Mouse (Mus musculus): ENCODE measurements around the gene Cacng2.
A peak's percentile ranks its signal among the peaks of the same experiment; 100 is the strongest.
"Not testable (repeated sequence)": the region's sequence is repeated elsewhere in the genome, so short reads cannot be mapped to it uniquely, and the experiment has no call there.

Gene Cacng2

DNA sequence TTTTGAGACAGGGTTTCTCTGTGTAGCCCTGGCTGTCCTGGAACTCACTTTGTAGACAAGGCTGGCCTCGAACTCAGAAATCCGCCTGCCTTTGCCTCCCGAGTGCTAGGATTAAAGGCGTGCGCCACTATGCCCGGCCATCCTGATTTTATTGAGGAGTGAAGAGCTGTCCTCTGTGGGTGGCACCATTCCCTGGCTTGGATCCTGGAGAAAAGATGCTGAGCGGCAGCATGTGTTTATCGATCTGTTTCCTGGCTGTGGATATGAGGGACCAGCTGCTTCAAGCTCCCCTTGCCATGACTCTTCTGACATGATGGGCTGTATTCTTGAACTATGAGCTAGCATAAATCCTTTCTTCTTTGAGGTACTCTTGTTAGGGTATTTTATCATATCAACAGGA lies 111.6 kb downstream of the Cacng2 start:
- not testable (repeated sequence) for DNase-seq (ENCODE audit: extremely low spot score)

DNA sequence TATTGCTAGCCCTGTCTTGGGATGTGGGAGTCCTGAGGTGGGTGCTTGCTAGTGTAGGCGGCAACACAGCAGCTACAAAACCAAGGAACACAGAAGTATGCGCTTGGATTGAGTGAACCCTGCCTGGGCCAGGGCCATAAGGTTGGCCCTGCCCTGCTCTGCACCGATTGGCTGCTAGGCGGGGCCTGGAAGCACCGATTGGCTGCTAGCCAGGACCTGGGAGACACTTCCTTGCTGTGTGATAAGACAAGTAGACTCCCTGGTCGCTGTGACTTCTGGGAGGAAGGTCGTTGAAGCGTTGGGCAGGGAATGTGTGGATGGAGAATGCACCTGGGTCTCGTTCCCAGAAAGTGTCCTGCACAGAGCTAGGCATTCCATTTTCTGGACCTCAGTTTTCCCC lies 115.9 kb downstream of the Cacng2 start:
- DNase-seq (ENCODE audit: extremely low spot score), result no peak

DNA sequence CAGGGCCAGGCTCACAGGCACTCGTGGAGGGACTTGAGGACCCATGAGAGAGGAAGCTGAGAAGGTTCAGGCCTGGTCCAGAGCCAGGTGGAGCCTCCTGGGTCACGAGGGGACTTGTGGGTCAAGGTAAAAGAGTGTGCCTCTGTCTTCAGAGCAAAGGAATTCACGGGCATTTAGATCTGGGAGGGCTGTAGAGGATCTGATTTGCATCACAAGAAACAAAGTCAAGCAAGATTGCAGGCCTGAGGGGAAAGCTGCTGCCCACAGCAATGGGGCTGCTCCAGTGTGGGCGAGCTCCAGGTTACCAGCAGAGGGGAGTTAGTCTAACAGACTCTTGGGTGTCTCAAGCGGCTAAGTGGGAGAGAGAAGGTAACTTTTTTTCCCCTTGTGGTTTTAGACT lies 118.4 kb downstream of the Cacng2 start:
- DNase-seq (ENCODE audit: extremely low spot score), result no peak

DNA sequence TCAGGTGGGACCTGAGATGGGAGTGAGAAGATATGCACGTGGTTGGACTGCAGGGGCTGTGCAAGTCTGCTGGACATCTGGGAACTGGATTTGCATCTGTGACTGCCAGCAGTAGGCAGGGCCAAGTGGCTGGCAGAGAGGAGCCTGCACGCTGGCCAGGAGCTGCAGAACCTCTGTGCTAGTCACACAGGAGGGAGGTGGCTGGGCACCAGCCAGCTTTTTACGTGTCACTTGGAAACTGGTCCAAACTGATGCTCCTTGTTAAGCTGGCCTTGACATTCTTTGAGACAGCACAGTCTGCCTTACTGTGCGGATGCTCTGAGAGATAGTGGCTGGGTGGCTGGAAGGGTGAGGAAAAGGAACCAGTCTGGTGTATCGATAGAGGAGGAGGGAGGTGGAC lies 131.3 kb downstream of the Cacng2 start:
- no peak for DNase-seq (ENCODE audit: extremely low spot score)

DNA sequence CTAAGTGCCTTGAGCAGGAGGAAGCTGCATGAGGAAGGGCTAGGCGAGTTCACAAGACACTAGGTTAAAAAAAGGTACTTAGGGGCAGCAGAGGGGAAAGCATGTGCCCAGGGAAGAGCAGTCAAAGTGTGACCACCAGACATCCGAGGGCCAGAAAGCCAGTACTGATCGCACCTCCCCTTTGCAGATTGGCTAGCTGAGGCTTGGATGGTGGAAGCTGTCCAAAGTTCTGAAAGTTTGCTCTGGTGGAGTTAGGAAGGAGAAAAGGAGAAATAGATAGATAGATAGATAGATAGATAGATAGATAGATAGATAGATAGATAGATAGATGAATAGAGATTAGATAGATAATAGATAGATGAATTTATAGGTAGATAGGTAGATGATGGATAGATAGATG lies 136.4 kb downstream of the Cacng2 start:
- DNase-seq (ENCODE audit: extremely low spot score), result no peak

- DNase-seq (ENCODE audit: extremely low spot score), result peak; percentile 67
Observed at GRCm38 (mm10) chr15:77982195-77982939, 137.5 kb downstream of the Cacng2 start.

DNA sequence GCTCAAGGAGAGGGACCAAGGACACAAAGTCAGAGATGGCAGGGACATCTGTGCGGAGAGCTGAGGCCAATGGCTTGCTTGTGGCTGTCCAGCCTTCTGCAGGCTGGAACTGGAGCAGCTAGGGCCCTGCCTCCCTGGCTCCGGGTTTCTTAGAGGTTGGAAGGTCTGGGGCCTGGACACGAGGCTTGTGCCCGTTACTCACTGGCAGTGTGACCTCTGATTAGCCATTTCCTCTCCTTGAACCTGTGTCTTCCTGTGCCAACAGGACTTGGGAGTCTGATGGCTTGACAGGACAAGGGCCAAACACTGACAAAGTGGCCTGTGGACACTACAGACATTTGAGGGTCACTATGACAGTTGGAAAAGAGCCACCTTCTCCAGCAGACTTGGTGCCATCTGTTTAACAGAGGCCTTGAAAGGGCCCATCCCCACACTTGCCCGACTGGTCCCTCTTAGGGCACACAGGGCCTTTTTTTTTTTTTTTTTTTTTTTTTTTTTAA lies 138.6 kb downstream of the Cacng2 start:
- no peak for DNase-seq (ENCODE audit: extremely low spot score)

DNA sequence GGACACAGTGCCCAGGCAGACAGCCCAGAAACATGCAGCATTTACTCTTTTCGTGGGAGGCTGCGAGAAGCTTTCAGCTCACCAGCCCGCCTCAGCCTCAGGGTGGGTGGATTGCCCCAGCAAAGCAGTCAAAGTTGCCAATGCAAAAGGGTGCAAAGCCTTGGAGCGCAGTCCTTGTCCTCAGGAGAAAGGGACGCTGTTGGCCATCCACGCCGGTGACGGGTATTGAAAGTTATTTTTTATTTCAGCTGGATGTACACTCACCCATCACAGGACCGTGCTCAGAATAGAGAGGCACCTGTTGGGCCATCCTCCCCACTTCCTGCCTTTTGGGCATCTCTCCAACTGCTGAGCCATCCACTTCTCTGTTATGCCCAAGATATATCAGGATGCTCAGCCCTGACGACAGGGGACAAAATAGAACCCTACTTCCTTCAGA lies 140.4 kb downstream of the Cacng2 start:
- no peak for DNase-seq (ENCODE audit: extremely low spot score)

GRCm38 (mm10) chr15:77977663-77978062 lies 142.2 kb downstream of the Cacng2 start:
- DNase-seq (ENCODE audit: extremely low spot score), result no peak

DNA sequence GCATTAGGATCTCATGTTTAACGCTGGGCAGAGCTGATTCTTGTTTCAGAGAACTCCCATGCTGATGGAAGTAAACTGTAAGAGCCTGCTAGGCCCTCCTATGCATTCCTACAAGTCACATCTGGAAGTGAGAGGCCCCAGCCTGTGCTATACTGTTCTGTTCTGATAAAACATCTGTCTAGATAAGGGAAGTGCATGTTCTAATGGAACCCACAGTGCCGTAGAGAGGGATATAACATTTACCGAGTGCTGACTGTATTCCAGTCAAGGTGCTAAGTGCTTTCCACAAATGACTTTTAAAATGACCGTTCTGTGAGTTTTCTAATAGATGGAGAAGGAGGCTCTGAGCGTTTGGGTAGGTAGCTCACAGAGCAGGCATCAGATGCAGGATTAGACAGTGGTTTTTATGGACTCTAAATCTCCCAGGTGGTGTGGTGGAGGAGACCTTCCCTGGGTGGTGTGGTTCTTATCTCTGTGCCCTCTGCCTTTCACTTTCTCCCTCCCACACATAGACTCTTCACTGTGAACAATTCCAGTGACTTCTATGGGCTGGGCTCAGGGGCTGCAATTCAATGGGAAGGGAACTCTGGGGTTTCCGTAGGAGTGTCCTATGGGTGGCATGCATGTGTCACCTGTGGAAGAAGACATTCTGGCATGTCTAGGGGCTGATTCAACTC lies 145.5 kb downstream of the Cacng2 start:
- DNase-seq (ENCODE audit: extremely low spot score), result no peak

DNA sequence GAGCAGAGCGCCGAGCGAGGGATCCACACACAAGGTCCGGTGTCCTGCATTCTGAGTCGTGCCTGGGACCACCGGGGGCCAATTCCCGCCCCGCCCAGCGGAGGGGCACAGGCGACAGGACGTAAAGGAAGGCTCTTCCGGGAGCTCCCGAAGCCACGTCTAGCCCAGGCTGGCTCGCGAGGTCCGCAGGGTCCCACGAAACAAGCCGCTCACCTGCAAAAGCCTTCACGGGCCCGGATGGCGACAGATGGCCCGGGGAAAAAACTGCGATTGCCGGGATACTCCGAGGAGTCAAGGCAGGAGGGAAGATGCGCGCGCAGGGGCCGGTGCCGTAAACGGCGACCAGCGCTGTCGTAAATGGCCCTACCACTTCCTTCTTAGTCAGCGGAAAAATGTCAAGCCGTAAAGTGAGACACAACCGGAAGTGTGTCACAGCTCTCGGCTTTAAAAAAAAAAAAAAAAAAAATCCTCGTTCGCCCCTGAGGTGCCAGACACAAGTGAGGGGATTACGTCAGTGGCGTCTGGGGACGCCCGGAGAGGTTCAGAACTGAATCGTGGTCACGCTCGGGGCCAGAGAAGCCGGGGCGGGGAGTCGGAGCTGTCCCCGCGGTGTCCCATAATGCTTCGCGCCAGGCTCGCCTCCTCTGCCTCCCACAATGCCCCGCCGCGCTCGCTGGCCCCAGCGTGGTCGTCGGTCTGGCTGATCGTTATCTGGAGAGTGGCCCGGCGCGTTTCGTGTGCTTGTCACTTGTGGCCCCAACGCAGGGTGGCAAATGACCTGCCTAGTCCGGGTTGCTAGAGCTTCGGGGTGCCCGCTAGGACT lies 149.1 kb downstream of the Cacng2 start, which contains the start of gene Eif3d:
Gene Eif3d (minus strand): TSS at position 344 of the 823 bp plus-strand sequence.
- peak; percentile 96 for DNase-seq (ENCODE audit: extremely low spot score)

DNA sequence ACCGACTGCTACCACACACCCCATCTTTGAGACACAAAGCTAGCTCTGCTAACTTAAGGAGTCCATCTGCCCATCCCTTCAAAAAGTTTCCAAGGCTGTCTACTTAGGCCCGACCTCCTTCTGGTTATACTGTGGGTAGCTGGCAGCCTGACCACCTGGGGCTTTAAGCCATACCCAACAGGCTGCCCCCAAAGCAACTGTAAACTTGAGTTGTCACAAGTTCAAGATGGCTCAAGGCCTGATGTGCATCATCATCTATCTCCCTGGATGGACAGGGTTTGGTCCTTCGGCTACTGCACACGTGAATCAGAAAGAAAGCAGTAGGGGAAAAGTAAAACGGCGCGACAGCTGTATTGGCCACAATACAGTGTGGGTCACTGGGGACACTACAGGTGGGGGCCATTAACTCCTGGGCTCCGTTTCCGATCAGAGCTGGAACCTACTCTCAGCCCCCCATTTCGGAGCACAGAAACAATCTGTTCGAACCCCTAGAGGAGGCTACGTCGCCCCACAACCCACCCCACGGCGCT lies 149.8 kb downstream of the Cacng2 start:
- no peak for DNase-seq (ENCODE audit: extremely low spot score)

DNA sequence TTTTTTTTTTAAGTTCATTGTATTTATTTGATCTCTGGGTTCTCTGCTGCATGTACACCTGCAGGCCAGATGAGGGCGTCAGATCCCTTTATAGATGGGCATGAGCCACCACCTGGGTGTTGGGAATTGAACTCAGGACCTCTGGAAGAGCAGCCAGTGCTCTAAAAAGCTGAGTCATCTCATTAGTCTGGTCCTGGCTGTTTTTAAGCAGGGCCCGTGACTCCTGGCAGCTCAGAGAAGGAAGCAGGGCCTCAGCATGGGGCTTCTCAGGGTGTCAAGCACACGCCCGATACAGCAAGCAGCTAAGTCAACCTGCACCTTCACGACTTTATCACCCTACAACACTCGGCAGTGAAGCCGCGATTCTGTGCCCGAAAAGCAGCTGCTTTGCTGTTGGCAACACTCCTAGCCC lies 154.7 kb downstream of the Cacng2 start:
- no peak for DNase-seq (ENCODE audit: extremely low spot score)

DNA sequence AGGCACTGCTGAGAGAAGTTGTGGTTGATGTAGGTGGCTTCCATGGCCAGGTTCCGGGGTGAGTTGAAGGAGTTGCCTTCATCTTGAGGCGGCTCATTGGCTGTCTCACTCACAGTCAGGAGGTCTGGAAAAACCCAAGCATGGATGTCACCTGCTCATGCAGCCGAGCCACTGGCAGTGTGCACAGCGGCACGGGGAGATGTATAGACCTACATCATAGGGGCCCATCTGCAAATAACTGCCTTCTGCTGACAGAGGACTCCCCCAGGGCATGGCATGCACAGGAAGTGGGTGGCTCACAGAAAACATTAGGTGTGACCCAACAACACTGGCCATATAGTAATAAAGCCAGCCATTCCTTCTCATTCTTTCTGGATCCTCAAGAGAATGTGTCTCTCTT lies 157.4 kb downstream of the Cacng2 start:
- DNase-seq (ENCODE audit: extremely low spot score), result no peak

DNA sequence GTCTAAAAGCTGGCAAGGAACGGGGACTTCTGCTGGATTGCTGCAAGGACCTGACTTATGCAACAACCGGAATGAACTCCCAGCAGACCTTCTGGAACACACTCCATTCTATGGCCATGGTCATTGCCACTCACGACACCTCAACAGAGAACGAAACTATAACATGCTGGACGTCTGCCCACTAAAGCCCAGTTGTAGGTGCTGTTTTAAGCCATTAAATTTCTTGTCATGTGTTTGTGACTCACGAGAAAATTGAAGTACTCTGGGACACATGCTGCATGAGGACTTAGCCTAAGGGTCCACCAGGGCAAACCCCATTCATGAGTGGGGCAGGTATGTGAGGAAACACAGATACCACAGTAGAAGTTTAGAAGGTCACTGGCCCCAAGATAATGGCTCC lies 159.1 kb downstream of the Cacng2 start:
- DNase-seq (ENCODE audit: extremely low spot score), result no peak

DNA sequence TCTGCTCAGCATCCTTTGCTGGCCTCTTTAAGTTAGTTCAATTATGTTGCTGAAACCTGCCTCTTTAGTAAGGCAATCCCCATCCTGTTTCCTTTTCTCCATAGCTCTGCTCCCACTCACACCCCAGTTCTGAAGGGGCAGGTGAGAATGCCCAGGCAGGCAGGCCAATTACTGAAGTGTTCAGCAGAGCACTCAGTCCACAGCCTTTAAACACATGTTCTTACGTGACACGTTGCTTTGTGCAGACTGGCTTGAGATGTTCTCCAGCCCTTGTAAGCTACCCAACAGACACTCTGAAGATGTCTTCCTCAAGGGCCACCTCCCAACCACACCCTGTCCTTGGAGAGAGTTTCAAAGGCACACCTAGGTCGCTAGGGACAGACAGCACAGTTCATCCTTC lies 161.8 kb downstream of the Cacng2 start:
- no peak for DNase-seq (ENCODE audit: extremely low spot score)

DNA sequence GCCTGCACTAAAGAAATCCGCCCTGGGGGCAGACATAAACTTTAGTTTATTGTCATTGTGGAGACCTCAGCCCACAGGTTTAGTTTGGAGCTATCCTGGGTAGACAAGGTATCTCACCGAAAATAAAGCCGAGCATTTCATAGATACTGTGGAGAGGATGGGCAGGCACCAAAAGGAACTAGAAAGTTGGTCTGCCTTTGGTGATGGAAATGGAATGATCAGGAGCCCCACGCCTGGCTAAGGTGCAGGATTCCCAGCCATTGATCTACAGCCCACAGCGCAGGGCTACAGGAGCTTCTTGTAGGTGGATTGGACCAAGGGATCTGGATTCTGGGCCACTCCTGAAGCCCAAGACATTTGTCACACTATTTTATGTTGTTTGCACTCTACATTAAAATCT lies 162.2 kb downstream of the Cacng2 start:
- no peak for DNase-seq (ENCODE audit: extremely low spot score)

DNA sequence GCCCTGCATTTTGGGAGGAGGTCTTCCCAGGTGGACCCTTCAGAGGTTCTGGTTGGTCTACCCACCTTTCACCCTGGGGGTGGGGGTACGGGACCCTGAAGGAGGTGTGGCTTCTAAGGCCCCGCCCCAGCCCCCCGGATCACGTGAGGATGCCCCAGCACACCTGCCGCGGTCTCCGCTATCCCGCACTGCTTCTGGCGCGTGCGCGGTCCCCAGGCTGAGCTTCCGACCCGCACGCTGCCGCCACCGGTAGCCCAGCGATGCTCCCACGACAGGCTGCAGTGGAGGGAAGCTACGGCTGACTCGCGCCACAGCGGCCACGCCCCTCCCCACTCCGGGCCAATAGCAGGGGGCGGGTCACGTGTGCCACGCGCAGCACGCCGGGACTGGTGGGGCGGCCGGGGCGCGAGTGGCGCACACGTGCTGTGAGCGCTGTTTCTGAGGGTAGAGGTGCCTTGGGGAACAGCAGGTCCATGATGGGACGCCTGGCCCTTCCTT lies 163.4 kb downstream of the Cacng2 start, which contains the start of gene Foxred2:
Gene Foxred2 (minus strand): TSS at position 319 of the 498 bp plus-strand sequence.
- peak; percentile 87 for DNase-seq (ENCODE audit: extremely low spot score)

DNA sequence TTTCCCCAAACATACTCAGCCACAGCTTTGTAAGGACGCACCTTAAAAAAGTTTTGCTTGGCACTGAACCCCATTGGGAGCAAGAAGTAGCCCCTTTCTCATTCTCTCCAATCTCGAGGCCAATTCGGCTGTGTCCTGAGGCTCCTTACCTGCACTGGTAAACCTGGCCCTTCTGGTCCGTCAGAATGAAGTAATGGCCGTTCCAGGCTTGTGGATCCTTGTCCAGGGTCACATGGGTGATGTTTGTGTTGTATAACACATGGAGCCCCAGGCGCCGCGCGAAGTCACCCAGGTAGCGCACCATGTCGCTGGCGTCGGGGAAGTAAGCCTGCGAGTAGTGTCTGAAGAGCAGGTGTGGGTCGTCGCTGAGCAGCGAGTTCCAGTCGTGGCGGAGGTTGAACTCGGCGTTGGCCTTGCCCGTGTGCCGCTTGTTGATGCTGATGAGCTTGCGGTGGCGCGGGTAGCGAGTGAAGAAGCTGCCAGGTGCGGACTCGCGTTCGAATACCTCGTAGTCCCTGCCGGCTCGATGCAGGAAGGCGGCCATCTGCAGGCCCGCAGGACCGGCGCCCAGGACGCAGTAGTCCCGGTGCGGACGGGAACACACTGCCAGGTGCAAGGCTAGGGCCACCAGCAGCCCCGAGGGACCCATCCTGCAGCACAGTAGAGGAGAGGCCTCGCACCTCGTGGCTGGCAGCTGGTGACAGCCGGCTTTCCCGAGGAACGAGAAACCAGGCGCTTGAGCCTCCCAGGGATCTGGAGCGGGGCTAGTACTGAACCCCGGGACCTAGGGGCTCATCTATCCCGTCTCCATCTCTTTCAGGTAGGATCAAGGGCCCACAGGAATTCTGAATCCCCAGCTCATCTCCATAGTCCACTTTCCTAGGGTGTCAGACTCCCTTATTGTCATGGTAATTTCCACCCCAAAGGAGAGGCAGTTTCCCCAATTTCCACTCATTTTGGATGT lies 164.1 kb downstream of the Cacng2 start:
- DNase-seq (ENCODE audit: extremely low spot score), result peak; percentile 40

- DNase-seq (ENCODE audit: extremely low spot score), result no peak
Observed at GRCm38 (mm10) chr15:77954362-77954761, 165.5 kb downstream of the Cacng2 start.

- no peak for DNase-seq (ENCODE audit: extremely low spot score)
Observed at GRCm38 (mm10) chr15:77952921-77953320, 166.9 kb downstream of the Cacng2 start.
